Mouse (Mus musculus) myocyte (in vitro differentiated cells): ENCODE measurements around the gene Brip1. TPM values are rescaled to one million over a fixed set of nuclear protein-coding genes. Genes with fewer than 3 reads are reported as not detected.

Experiments
- H3K27me3 ChIP-seq: one replicate; pipeline ENCODE4 v1.6.1; 2011; ENCODE audit not compliant: control insufficient read depth, insufficient read depth, insufficient read length
- H3K36me3 ChIP-seq: one replicate; pipeline ENCODE4 v1.6.1; 2011; ENCODE audit not compliant: control insufficient read depth, insufficient read depth
- H3K4me2 ChIP-seq: one replicate; pipeline ENCODE4 v1.6.1; 2011; ENCODE audit warnings: low read depth, control low read depth
- H3K4me3 ChIP-seq: one replicate; pipeline ENCODE4 v1.5.1; 2011; ENCODE audit warnings: mild to moderate bottlenecking, control low read depth, moderate library complexity
- H3K79me2 ChIP-seq: one replicate; pipeline ENCODE4 v1.6.1; 2011; ENCODE audit not compliant: control insufficient read depth, insufficient read depth
- H3ac ChIP-seq: one replicate; pipeline ENCODE4 v1.6.1; 2011; ENCODE audit not compliant: control insufficient read depth, insufficient read length
- CEBPB ChIP-seq: IDR thresholded peaks from 2 replicates; pipeline ENCODE4 v1.6.1; 2011; ENCODE audit warnings: mild to moderate bottlenecking, moderate library complexity; ENCODE audit not compliant: poor library complexity, insufficient read depth, severe bottlenecking
- E2F4 ChIP-seq: IDR thresholded peaks from one replicate; pipeline ENCODE4 v1.6.1; 2011; ENCODE audit warnings: mild to moderate bottlenecking, control low read depth, moderate library complexity; ENCODE audit not compliant: insufficient read depth
- MAX ChIP-seq: IDR thresholded peaks from one replicate; pipeline ENCODE4 v1.6.1; 2011; ENCODE audit warnings: low read depth, mild to moderate bottlenecking, control low read depth
- MYOD1 ChIP-seq, 3 experiments: IDR thresholded peaks; one replicate each; pipeline ENCODE4 v1.6.1; 2011; ENCODE audit warnings: control low read depth in 2 of 3, low read depth in 2 of 3, mild to moderate bottlenecking in 2 of 3, moderate library complexity in 1 of 3; ENCODE audit not compliant: insufficient read length in 2 of 3, control insufficient read depth in 1 of 3
- MYOG ChIP-seq, 3 experiments: IDR thresholded peaks; one replicate each; pipeline ENCODE4 v1.6.1; 2011; ENCODE audit warnings: control low read depth in 2 of 3, low read depth in 2 of 3, mild to moderate bottlenecking in 2 of 3; ENCODE audit not compliant: insufficient read length in 2 of 3, control insufficient read depth in 1 of 3, insufficient read depth in 1 of 3
- POLR2A ChIP-seq: IDR thresholded peaks from one replicate; pipeline ENCODE4 v1.6.1; 2011; ENCODE audit warnings: low read depth, mild to moderate bottlenecking, control low read depth, moderate library complexity; ENCODE audit not compliant: insufficient read length
- POLR2AphosphoS2 ChIP-seq: IDR thresholded peaks from one replicate; pipeline ENCODE4 v1.6.1; 2011; ENCODE audit warnings: low read depth, control low read depth; ENCODE audit not compliant: insufficient read length
- REST ChIP-seq: IDR thresholded peaks from one replicate; pipeline ENCODE4 v1.6.1; 2011; ENCODE audit warnings: mild to moderate bottlenecking, control low read depth, moderate library complexity; ENCODE audit not compliant: insufficient read depth, insufficient read length
- SRF ChIP-seq: IDR thresholded peaks from one replicate; pipeline ENCODE4 v1.6.1; 2011; ENCODE audit warnings: low read depth; ENCODE audit not compliant: control insufficient read depth, insufficient read length
- TCF12 ChIP-seq: IDR thresholded peaks from one replicate; pipeline ENCODE4 v1.6.1; 2011; ENCODE audit warnings: mild to moderate bottlenecking, control low read depth; ENCODE audit not compliant: poor library complexity, insufficient read depth, severe bottlenecking
- TCF3 ChIP-seq: IDR thresholded peaks from one replicate; pipeline ENCODE4 v1.6.1; 2011; ENCODE audit warnings: low read depth, control low read depth; ENCODE audit not compliant: insufficient read length
- USF1 ChIP-seq: IDR thresholded peaks from one replicate; pipeline ENCODE4 v1.6.1; 2011; ENCODE audit warnings: low read depth, mild to moderate bottlenecking, control low read depth, moderate library complexity
- polyA plus RNA-seq: library from polyadenylated mRNA; unstranded; fragments of >200 nt; fragmentation: generic; extraction: Trizol; gene quantifications from one replicate; pipeline ENCODE4 v1.2.1, GENCODE M21; 2012; ENCODE audit warnings: missing spikeins

The Brip1 gene
- polyA plus RNA-seq, 1 experiment, result 0.53 TPM

DNA sequence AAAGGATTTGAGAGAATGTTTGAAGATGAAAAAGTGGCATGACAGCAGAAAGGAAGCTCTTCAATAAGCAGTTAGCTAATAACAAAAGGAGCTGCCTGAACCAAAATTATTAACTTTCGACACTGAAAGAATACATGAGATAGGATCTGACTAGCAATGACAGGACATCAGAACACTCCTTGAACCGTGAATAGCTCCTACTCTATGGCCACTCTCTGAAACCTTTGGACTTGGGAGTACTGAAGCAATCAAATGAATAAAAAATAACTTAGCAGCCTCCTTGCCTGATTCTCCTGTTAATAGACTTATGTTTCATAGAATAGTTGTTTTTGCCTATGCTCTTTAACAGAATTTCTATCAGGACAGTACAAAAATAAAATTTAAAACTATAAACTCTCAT lies 40.7 kb downstream of the Brip1 start:
- no peak overlapping the region for H3K4me2 ChIP-seq
- no peaks in the 10 kb centered on the region for H3K36me3 ChIP-seq
- H3ac ChIP-seq, result no peak overlapping the region
- H3K4me3 ChIP-seq, result no peak overlapping the region
- no peaks in the 10 kb centered on the region for H3K79me2 ChIP-seq
- TF ChIP-seq SRF, result no peak
- TF ChIP-seq MAX, result no peak
- no peak for TF ChIP-seq POLR2A
- TF ChIP-seq MYOG (IDR thresholded peaks at IDR 0.05; ENCODE audit: control insufficient read depth in 1 of 3, insufficient read depth in 1 of 3, insufficient read length in 2 of 3, low read depth in 2 of 3), result no peak
- no peak for TF ChIP-seq USF1
- TF ChIP-seq MYOD1 (IDR thresholded peaks at IDR 0.05; ENCODE audit: control insufficient read depth in 1 of 3, insufficient read length in 2 of 3, low read depth in 2 of 3), result no peak
- no peak for TF ChIP-seq TCF12
- TF ChIP-seq REST, result no peak
- no peak for TF ChIP-seq TCF3
- TF ChIP-seq POLR2AphosphoS2, result no peak
- TF ChIP-seq E2F4, result no peak
- TF ChIP-seq CEBPB, result no peak
- H3K27me3 ChIP-seq, result no peaks in the 10 kb centered on the region

DNA sequence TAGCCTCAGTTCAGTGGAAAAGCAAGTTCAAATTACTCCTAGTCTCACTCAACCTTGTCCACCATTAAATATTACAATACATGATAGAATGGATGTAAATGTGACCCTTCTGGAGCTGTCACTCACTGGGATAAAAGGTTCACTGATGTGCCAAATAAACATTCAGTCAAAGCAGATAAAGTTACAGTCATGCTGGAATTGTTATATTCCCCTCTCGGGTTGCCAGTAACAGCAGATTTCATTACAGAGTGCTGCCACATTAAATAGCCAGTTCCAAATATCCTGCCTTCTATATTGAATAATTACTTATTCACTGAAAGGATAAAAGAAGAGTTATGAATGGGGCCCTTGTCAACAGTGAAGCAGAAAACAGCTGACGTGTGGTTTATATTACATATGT lies 42.0 kb downstream of the Brip1 start:
- H3K36me3 ChIP-seq, result no peaks in the 10 kb centered on the region
- TF ChIP-seq USF1, result no peak
- TF ChIP-seq TCF3, result no peak
- TF ChIP-seq CEBPB, result peak; percentile 62; the same call in 1 of the 2 replicates
- no peak for TF ChIP-seq MAX
- no peak for TF ChIP-seq MYOG (IDR thresholded peaks at IDR 0.05; ENCODE audit: control insufficient read depth in 1 of 3, insufficient read depth in 1 of 3, insufficient read length in 2 of 3, low read depth in 2 of 3)
- TF ChIP-seq POLR2AphosphoS2, result no peak
- no peak for TF ChIP-seq REST
- TF ChIP-seq MYOD1 (IDR thresholded peaks at IDR 0.05; ENCODE audit: control insufficient read depth in 1 of 3, insufficient read length in 2 of 3, low read depth in 2 of 3), result no peak
- H3K27me3 ChIP-seq, result no peaks in the 10 kb centered on the region
- H3ac ChIP-seq, result no peak overlapping the region
- H3K79me2 ChIP-seq, result no peaks in the 10 kb centered on the region
- H3K4me3 ChIP-seq, result no peak overlapping the region
- H3K4me2 ChIP-seq, result no peak overlapping the region

DNA sequence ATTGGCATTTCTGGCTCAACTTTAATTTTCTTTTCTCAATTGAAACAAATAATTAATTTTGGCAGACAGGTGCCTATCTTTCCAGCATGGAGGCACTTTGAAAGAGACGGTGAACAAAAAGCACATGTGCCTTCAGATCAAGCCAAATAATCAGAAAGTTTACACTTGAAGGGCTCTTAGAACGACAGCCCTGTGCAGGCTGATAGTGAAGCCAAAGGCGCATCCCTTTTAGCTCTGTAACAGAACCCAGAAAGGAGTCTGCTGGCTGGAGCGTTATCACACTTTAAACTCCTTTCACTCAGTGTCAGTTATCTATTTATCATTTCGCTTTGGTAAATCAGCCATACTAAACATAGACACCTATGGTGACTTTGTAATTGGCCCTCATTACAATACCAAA lies 45.4 kb downstream of the Brip1 start:
- H3K4me3 ChIP-seq, result no peak overlapping the region
- H3K79me2 ChIP-seq, result no peaks in the 10 kb centered on the region
- no peaks in the 10 kb centered on the region for H3K36me3 ChIP-seq
- TF ChIP-seq MYOG (IDR thresholded peaks at IDR 0.05; ENCODE audit: control insufficient read depth in 1 of 3, insufficient read depth in 1 of 3, insufficient read length in 2 of 3, low read depth in 2 of 3), result no peak
- TF ChIP-seq USF1, result no peak
- no peak for TF ChIP-seq POLR2A
- TF ChIP-seq MYOD1 (IDR thresholded peaks at IDR 0.05; ENCODE audit: control insufficient read depth in 1 of 3, insufficient read length in 2 of 3, low read depth in 2 of 3), result no peak
- TF ChIP-seq REST, result no peak
- no peak for TF ChIP-seq TCF12
- TF ChIP-seq MAX, result no peak
- TF ChIP-seq CEBPB, result no peak
- no peak overlapping the region for H3ac ChIP-seq
- H3K27me3 ChIP-seq, result no peaks in the 10 kb centered on the region
- no peak overlapping the region for H3K4me2 ChIP-seq

DNA sequence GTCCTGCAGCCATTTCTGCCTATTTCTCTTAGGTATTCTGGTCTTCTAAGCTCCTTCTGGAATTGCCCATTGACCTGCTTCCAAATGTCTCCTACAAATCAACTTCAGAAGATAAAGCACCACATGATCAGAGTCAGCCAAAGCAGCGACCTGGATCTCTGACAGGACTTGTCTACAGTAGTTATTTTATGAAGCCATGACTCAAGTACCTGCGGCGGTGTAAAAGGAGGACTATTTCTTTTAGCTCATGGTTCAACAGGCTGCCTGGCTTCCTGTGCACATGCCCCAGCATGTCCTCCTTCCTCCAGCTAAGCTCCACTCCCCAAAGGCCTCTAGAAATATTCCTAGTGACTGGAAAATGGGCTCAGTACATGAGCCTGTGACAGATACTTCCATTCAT lies 69.7 kb downstream of the Brip1 start:
- Histone ChIP-seq H3K27me3 (no peaks in the 10 kb centered on the region), H3K36me3 (no peaks in the 10 kb centered on the region), H3K4me2 (no peak overlapping the region), H3ac (no peak overlapping the region), H3K79me2 (no peaks in the 10 kb centered on the region), H3K4me3 (no peak overlapping the region)
- TF ChIP-seq CEBPB (no peak), MYOD1 (IDR thresholded peaks at IDR 0.05; ENCODE audit: control insufficient read depth in 1 of 3, insufficient read length in 2 of 3, low read depth in 2 of 3) (no peak), POLR2A (no peak), USF1 (no peak), REST (no peak)

DNA sequence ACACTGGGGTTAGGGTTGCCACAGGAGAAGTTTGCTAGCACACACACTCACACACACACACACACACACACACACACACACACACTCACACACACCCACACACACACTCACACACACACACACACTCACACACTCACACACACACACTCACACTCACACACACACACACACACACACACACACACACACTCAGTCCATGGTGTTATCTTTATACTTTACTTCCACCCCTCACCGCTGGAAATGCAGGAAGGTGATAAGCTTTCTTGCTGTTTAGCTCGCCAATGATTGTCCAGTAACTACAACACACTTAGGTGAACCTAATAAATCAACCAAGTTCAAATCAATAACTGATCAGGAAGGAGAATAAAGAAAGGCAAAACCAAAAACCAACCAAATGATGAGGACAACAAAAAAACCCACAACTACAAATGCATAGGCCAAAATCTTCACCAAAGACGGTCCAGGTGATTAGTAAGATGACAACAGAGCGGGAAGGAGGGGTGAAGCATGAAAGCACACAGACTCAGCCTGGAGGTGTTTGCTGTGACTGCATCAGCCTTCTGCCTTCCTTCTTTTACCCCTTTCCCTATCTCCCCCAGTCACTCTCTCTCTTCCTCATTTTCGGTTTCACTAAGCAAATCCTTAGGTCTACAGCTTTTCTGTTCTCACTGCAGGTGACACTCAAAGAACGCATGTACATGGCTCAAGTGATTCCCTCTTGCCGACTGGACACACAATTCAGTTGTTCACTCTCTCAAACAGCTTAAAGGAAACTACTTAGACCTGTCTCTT lies 83.7 kb downstream of the Brip1 start:
- no peaks in the 10 kb centered on the region for H3K79me2 ChIP-seq
- no peaks in the 10 kb centered on the region for H3K36me3 ChIP-seq
- no peak overlapping the region for H3K4me2 ChIP-seq
- TF ChIP-seq REST, result no peak
- no peak for TF ChIP-seq TCF3
- TF ChIP-seq MYOD1 (IDR thresholded peaks at IDR 0.05; ENCODE audit: control insufficient read depth in 1 of 3, insufficient read length in 2 of 3, low read depth in 2 of 3), result no peak
- no peak for TF ChIP-seq MYOG (IDR thresholded peaks at IDR 0.05; ENCODE audit: control insufficient read depth in 1 of 3, insufficient read depth in 1 of 3, insufficient read length in 2 of 3, low read depth in 2 of 3)
- TF ChIP-seq CEBPB, result no peak
- no peak for TF ChIP-seq MAX
- no peak for TF ChIP-seq POLR2AphosphoS2
- no peak for TF ChIP-seq SRF
- TF ChIP-seq POLR2A, result no peak
- no peak for TF ChIP-seq E2F4
- TF ChIP-seq TCF12, result no peak
- no peak for TF ChIP-seq USF1
- no peak overlapping the region for H3K4me3 ChIP-seq
- H3ac ChIP-seq, result no peak overlapping the region
- no peaks in the 10 kb centered on the region for H3K27me3 ChIP-seq
